Mouse (Mus musculus) heart, postnatal 0 days (tissue): ENCODE data around the gene Col8a1.

Experiments used
- CTCF ChIP-seq: IDR thresholded peaks from 2 replicates; pipeline ENCODE4 v1.5.1; 2016; ENCODE audit warnings: antibody characterized with exemption, control low read depth, low read depth
- EP300 ChIP-seq: IDR thresholded peaks from 2 replicates; pipeline ENCODE4 v1.6.1; 2016; ENCODE audit warnings: antibody characterized with exemption, low read depth

DNA sequence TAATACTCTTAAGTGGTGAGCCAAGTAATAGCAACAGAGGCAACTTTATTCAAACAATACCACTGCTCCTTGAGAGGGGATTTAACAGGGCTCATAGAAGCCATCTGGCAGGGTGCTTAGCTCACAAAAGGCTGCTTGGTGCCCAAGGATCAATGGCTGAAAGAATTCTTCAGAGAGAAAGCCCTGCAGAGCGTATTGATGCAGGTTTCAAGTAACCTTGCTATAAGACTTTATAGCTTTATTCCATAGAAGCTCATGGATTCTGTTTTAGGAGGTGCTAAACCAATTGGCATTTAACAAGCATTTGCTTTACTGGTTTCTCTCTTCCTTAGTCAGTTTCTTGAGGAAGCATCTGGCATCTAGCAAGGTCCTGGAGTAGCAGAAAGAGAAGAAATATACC, 59.8 kb downstream of the Col8a1 start:
- TF ChIP-seq EP300 = no peak
- TF ChIP-seq CTCF = no peak
